Mouse (Mus musculus): ENCODE measurements at regions not wholly inside any gene's neighbourhood (a gene's known extent, or its start where the extent isn't known, plus 50 kb on each side); places are given as distances from the start of the nearest gene placed in this dataset.
A peak's percentile ranks its signal among the peaks of the same experiment; 100 is the strongest.

DNA sequence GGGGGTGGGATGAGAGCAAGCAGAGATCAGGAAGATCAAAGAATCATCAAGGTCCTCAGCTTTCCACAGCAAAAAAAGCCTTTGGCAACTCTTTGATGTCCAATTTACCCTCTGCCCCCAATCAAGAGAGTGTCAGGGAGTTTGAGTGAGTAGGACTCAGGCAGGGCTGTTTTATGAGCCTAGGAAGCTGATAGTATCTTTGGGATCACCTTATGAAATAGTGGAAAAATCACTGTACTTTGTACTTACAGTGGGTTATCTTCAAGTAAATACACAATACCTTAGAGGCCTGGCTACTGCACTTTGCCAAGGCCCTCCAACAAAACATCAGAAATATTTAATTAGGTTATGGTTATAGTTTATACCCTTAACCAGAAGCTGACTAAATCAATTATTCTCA, 1085.4 kb downstream of the Slc22a22 start:
- H3K4me1 ChIP-seq (replicated peaks) = no peaks in the 10 kb centered on the region
- no peaks in the 10 kb centered on the region for H3K27me3 ChIP-seq

DNA sequence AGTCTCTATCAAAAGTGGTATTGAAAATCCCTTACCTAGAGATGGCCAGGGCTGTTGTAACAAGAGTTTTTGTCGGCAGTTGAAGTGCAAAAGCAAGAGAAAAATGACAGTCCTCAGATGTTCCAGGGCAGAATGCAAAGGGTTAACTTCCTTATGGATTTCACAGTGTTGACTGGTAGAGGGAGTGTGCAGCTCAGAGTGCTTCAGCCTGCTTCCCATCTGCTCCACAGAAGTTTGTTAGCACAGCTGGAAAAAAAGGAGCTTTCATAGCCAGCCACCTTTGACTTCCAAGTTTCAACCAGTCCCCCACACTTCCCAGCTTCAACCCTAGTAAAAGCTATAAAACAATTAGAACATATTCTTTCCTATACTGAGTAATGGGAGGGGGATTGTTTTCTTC, 1098.9 kb downstream of the Slc22a22 start:
- Histone ChIP-seq H3K9ac (no peak overlapping the region), H3K4me1 (replicated peaks) (no peaks in the 10 kb centered on the region), H3K4me2 (no peak overlapping the region), H3K4me3 (no peak overlapping the region), H3K27ac (replicated peaks) (no peak overlapping the region), H3K36me3 (no peaks in the 10 kb centered on the region), H3K27me3 (no peaks in the 10 kb centered on the region), H3K9me3 (no peaks in the 10 kb centered on the region)
- no peak for ATAC-seq (ENCODE audit: low FRiP score, low read depth)
- 79% methylated on average over 1 of the region's 1 CpGs for WGBS

More for the DNA sequence above, 1085.4 kb downstream of the Slc22a22 start:
- no peak overlapping the region for H3K9ac ChIP-seq
- H3K9me3 ChIP-seq = no peaks in the 10 kb centered on the region
- no peaks in the 10 kb centered on the region for H3K36me3 ChIP-seq
- no peak overlapping the region for H3K4me3 ChIP-seq
- no peak overlapping the region for H3K4me2 ChIP-seq
- H3K27ac ChIP-seq (replicated peaks) = no peak overlapping the region
- ATAC-seq (ENCODE audit: low FRiP score, low read depth) = no peak

DNA sequence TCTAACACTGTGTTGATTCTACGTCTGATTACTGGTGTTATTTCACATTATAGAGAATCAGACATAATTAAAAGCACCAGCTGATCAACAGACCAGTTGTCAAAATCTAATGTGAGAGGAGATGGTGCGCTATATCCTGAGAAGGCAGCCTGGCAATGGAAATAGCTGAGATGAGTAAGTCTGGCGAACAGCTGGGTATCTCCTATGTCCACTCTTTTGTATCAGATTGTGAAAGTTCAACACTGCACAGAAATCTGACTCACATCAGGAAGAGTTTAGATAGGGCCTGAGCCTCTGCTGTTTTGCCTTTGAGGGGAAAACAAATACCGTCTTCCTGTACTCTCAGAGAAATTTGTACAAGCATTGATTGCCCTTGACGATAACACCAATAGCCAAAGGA, 1126.5 kb downstream of the Slc22a22 start:
- no peak overlapping the region for H3K9ac ChIP-seq
- no peaks in the 10 kb centered on the region for H3K36me3 ChIP-seq
- H3K4me1 ChIP-seq (replicated peaks) = no peaks in the 10 kb centered on the region
- whole genome bisulfite sequencing = 88% methylated on average over 5 of the region's 5 CpGs
- no peak overlapping the region for H3K4me3 ChIP-seq
- no peak overlapping the region for H3K27ac ChIP-seq (replicated peaks)
- no peaks in the 10 kb centered on the region for H3K9me3 ChIP-seq
- no peak for ATAC-seq (ENCODE audit: low FRiP score, low read depth)
- no peaks in the 10 kb centered on the region for H3K27me3 ChIP-seq
- no peak overlapping the region for H3K4me2 ChIP-seq

DNA sequence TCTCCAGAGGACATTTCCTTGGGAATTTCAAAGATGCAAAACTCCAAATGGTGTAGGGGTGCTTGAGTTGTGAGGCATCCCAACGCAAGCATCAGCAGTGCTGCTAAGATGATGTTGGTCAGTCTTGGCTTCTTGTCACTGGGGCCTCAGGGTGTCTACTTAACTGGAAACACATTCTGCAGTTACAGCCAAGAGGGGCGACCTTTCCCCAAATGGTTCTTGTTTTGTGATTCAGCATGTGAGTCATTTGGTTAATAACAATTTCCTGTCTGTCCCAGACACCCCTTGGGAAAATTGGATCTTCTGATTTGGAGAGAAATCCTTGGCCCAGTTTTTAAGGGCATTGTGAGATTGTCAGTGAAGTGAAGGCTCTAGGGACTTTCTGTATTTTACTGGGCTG, 1131.3 kb downstream of the Slc22a22 start:
- no peak overlapping the region for H3K27ac ChIP-seq (replicated peaks)
- 81% methylated on average over 2 of the region's 2 CpGs for WGBS
- H3K9ac ChIP-seq = no peak overlapping the region
- no peak overlapping the region for H3K4me2 ChIP-seq
- ATAC-seq (ENCODE audit: low FRiP score, low read depth) = no peak
- H3K27me3 ChIP-seq = no peaks in the 10 kb centered on the region
- no peaks in the 10 kb centered on the region for H3K36me3 ChIP-seq
- H3K4me3 ChIP-seq = no peak overlapping the region
- no peaks in the 10 kb centered on the region for H3K9me3 ChIP-seq
- 0 out of 2 replicates have a peak, but pooled peaks cover 3% of the 10 kb centered on the region for H3K4me1 ChIP-seq (replicated peaks)

DNA sequence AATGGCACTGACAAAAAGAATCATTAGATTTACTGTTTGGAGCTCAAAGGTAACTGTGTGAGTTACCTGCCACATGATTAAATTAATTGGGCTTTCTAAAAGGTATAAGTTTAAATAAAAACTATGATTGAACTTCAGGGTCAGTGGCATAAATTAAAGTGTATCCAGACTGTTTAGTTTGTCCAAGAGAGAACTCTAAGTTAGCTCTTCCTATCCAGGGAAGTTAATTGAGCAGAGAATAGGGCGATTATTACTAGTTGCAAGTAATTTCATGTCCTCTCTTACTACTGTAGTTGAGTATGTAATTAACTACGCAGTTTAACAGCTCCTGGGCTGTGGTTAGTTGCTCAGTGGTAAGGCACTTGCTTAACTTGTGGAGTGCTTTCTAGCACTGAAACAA, 1132.5 kb downstream of the Slc22a22 start:
- 92% methylated on average over 2 of the region's 2 CpGs for WGBS
- no peak for ATAC-seq (ENCODE audit: low FRiP score, low read depth)

DNA sequence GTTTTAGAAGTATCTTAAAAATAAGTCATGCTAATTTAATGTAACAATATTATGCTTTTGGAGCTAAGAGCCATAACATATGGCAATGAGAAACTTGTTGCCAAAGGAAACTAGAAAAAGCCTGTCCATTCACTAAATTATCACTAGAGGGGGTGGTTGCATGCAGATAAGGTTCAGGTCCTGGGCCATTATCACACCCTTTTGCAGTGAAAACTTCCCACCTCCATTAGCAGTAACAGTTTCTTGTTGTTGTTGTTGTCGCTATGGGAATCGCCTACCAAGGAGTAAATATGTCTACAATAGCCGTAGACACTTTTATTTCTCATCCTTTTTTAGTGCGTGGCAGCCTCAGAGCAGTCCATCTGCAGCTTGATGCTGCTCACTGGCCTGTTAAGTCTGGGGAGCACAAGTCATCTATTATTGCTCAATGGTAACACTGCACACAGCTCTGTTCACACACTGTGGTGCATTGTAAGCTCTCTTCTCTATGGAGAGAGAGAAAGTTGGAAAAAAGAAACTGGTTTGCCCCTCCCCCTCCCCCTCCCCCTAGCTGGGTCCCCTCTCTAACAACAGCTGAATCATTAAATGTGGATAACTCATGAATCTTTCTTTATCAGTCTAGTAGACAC, 1133.0 kb downstream of the Slc22a22 start:
- Histone ChIP-seq H3K36me3 (no peaks in the 10 kb centered on the region), H3K27ac (replicated peaks) (no peak overlapping the region), H3K4me2 (no peak overlapping the region), H3K9me3 (no peaks in the 10 kb centered on the region), H3K4me1 (replicated peaks) (0 out of 2 replicates have a peak, but pooled peaks cover 3% of the 10 kb centered on the region), H3K9ac (no peak overlapping the region), H3K4me3 (no peak overlapping the region), H3K27me3 (no peaks in the 10 kb centered on the region)
- WGBS = 23% methylated on average over 4 of the region's 4 CpGs
- peak; percentile 76; the same call in 1 of the 2 replicates for ATAC-seq (ENCODE audit: low FRiP score, low read depth)

More for the DNA sequence above, 1132.5 kb downstream of the Slc22a22 start:
- H3K4me3 ChIP-seq = no peak overlapping the region
- H3K9ac ChIP-seq = no peak overlapping the region
- no peak overlapping the region for H3K4me2 ChIP-seq
- H3K36me3 ChIP-seq = no peaks in the 10 kb centered on the region
- no peaks in the 10 kb centered on the region for H3K9me3 ChIP-seq
- H3K27ac ChIP-seq (replicated peaks) = no peak overlapping the region
- no peaks in the 10 kb centered on the region for H3K27me3 ChIP-seq
- H3K4me1 ChIP-seq (replicated peaks) = 0 out of 2 replicates have a peak, but pooled peaks cover 3% of the 10 kb centered on the region

DNA sequence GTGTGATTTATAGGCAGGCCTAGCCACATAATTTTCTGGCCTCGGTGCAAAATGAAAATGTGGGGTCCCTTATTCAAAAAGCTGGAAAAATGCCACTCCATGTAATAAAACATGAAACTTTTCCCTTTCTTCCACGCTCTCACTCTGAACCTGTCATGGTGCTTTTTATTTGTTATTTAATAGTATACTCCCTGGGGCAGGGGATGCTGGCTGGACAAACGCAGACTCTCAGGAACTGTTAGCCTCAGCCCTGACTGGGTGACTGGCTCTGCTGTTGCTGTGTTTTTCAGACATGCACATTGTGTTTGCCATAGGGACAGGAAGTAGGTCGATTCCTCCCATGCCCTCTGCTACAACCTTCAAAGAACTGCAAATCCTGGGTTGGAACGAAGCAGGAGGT, 1139.5 kb downstream of the Slc22a22 start:
- no peaks in the 10 kb centered on the region for H3K36me3 ChIP-seq
- no peak overlapping the region for H3K27ac ChIP-seq (replicated peaks)
- no peaks in the 10 kb centered on the region for H3K4me1 ChIP-seq (replicated peaks)
- H3K9ac ChIP-seq = no peak overlapping the region
- H3K9me3 ChIP-seq = no peaks in the 10 kb centered on the region
- H3K4me3 ChIP-seq = no peak overlapping the region
- no peaks in the 10 kb centered on the region for H3K27me3 ChIP-seq
- no peak for ATAC-seq (ENCODE audit: low FRiP score, low read depth)
- WGBS = 52% methylated on average over 5 of the region's 5 CpGs
- no peak overlapping the region for H3K4me2 ChIP-seq

DNA sequence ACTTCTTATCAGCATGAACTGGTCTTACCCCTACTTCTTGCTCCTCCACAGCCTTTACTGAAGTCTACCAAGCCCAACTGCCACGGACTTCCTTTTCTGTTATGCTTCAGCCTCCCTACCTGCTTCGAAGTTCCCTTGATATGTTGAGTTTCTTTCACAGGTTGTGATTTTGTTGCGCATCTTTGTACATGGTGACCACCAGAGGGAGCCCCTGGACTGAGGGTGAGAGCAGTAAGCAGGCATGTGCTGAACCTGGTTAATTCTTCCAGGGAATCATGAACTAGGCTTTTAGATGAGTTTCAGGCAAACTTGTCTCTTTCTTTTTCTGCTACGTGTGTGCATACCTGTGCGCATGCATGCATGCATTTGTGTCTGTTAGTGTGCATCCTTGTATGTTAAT, 1141.0 kb downstream of the Slc22a22 start:
- WGBS = 45% methylated on average over 5 of the region's 5 CpGs

DNA sequence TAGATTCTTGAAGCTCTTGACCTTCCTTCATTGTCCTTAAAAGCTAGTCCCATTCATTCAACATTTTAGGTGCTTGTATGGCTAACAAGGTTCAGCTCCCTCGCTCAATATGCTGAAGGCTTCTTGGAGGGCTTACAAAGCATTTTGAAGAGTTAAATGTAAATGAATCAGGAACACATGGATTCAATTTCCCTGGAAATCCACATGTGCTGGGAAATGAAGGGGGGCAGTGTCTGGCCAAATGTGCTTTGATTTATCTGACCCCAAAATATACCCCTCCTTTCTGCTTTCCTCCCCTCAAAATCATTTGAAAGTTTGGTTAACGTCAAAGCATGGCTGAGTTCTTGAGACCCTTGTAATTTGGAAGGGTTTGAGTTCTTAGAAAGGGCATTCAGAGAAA, 1142.4 kb downstream of the Slc22a22 start:
- Histone ChIP-seq H3K27ac (replicated peaks) (no peak overlapping the region), H3K4me2 (no peak overlapping the region), H3K4me3 (no peak overlapping the region), H3K9ac (no peak overlapping the region), H3K9me3 (no peaks in the 10 kb centered on the region), H3K27me3 (no peaks in the 10 kb centered on the region), H3K36me3 (no peaks in the 10 kb centered on the region), H3K4me1 (replicated peaks) (no peaks in the 10 kb centered on the region)
- WGBS = 79% methylated on average over 2 of the region's 2 CpGs
- no peak for ATAC-seq (ENCODE audit: low FRiP score, low read depth)

More for the DNA sequence above, 1141.0 kb downstream of the Slc22a22 start:
- 0 out of 2 replicates have a peak, but pooled peaks have one; percentile 23 for ATAC-seq (ENCODE audit: low FRiP score, low read depth)
- no peaks in the 10 kb centered on the region for H3K36me3 ChIP-seq
- H3K4me3 ChIP-seq = no peak overlapping the region
- H3K9me3 ChIP-seq = no peaks in the 10 kb centered on the region
- no peak overlapping the region for H3K9ac ChIP-seq
- H3K27ac ChIP-seq (replicated peaks) = no peak overlapping the region
- no peaks in the 10 kb centered on the region for H3K27me3 ChIP-seq
- H3K4me2 ChIP-seq = no peak overlapping the region
- no peaks in the 10 kb centered on the region for H3K4me1 ChIP-seq (replicated peaks)

DNA sequence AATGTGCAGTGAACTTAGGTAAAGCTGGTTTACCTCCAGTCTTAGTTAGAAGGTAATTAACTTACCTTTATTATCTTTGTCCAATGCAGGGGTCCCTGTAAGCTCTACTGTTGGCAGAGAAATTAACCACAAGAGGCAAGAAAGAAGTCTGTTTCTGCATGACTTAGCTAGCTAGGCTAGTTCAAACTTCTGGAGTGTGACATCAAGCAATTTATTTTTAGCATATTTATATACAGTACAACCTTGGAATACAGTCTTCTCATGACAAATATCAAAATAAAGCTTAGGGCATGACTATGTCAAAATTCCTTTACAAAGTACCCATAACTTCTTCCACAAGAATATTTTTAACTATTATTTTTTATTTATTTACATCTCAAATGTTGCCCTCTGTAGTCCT, 1156.9 kb downstream of the Slc22a22 start:
- ATAC-seq (ENCODE audit: low FRiP score, low read depth) = no peak
- Histone ChIP-seq H3K4me1 (replicated peaks) (no peaks in the 10 kb centered on the region), H3K4me3 (no peak overlapping the region), H3K27me3 (no peaks in the 10 kb centered on the region), H3K27ac (replicated peaks) (no peak overlapping the region), H3K9ac (no peak overlapping the region), H3K4me2 (no peak overlapping the region), H3K36me3 (no peaks in the 10 kb centered on the region), H3K9me3 (no peaks in the 10 kb centered on the region)

DNA sequence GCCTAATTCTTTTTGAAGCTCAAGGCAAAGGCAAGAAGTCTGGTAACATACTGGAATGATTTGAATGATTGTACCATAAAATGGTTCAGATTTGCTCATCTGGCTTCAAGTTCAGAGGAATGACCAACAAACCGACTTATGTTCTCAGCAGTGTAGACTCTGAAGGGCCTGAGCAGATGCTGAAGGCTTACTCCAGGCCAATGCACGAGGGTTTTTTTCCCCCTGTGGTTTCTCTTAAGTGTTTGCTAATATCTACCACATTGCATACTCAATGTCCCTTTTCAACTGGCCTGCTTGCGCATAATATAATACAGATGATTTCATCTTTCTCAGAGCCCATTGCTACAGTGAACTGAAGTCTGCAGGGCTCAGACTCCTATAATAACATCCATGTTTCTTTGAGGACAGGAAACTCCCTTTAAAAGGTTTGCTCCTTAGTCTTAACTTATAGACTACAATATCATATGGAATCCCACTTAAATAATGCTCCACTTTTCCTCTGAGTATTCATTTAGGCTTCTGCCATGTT, 1182.5 kb downstream of the Slc22a22 start:
- no peak for ATAC-seq (ENCODE audit: low FRiP score, low read depth)
- WGBS = 78% methylated on average over 3 of the region's 3 CpGs
- no peaks in the 10 kb centered on the region for H3K36me3 ChIP-seq
- no peak overlapping the region for H3K4me3 ChIP-seq
- H3K4me2 ChIP-seq = no peak overlapping the region
- H3K27ac ChIP-seq (replicated peaks) = no peak overlapping the region
- H3K9me3 ChIP-seq = no peaks in the 10 kb centered on the region
- no peak overlapping the region for H3K9ac ChIP-seq
- H3K4me1 ChIP-seq (replicated peaks) = no peaks in the 10 kb centered on the region
- no peaks in the 10 kb centered on the region for H3K27me3 ChIP-seq

DNA sequence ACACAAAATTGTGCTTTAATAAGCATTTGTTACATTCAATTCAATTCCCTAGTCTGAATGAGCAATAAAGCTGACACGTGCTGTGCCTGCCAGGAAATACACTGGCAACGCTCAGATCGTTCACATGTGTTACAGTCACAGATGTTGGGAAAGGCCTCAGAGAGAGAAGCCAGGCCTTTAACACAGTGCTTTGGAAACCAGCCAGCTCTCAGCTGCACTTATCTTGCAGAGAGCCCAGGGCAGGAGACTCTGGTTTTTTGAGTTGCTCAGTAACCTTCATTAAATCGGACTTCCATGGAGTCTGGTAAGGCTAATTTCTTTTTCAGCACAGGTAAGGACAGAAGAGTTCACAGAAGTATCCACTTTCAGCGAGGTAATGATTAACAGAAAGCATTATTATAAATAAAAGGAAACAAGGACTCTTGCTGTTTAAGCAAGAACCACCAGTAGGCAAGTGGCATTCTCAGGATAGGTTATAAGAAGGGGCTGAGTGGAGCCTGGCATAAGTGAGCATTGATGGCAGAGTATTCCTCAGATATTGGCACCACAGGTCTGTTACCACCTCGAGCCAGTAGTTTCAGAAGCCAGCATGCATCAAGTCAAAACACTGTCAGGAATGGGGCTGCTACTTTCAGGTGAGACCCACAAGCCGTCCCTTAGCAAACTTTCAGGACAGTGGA, 1198.7 kb downstream of the Slc22a22 start:
- peaks cover 14% of the 10 kb centered on the region for H3K4me1 ChIP-seq (replicated peaks)
- H3K4me2 ChIP-seq = no peak overlapping the region
- no peaks in the 10 kb centered on the region for H3K9me3 ChIP-seq
- 30% methylated on average over 7 of the region's 7 CpGs for WGBS
- peak; percentile 94 for ATAC-seq (ENCODE audit: low FRiP score, low read depth)
- no peaks in the 10 kb centered on the region for H3K27me3 ChIP-seq
- no peaks in the 10 kb centered on the region for H3K36me3 ChIP-seq
- peak overlapping the region; percentile 22 for H3K27ac ChIP-seq (replicated peaks)
- H3K9ac ChIP-seq = no peak overlapping the region
- no peak overlapping the region for H3K4me3 ChIP-seq

Measured in hindbrain, embryonic 15.5 days (tissue).